Mouse (Mus musculus): ENCODE results near the gene Loxl1. TPM values are rescaled to one million over a fixed set of nuclear protein-coding genes. Genes with fewer than 3 reads are reported as not detected.

The Loxl1 gene
- polyA plus RNA-seq, 1 experiment from 2014 or later: 10.9 TPM

DNA sequence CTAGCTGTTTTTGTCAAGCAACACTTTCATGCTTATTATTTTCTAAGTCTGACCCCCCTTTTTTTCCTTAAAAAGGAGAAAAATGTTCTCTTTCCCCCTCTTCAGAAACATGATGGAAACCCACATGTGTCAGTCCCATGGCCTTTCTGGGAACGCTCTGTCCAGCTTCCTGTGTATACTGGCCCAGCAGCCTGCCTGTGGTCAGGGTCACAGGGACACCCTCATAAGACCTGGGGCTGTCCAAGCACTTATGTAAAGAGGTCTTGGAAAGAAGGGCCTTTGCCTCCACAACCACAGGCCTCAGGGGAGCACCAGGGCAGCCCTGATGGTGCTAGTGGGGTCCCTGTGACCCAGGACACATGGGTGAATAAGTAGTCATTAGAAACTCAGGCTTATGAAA lies 23.9 kb downstream of the Loxl1 start:
- Histone ChIP-seq H3K4me3 (replicated peaks) (no peak overlapping the region), H3K9me3 (no peaks in the 10 kb centered on the region), H3K4me1 (no peaks in the 10 kb centered on the region), H3K27ac (no peak overlapping the region), H3K9ac (no peak overlapping the region), H3K4me2 (no peak overlapping the region), H3K27me3 (no peaks in the 10 kb centered on the region), H3K36me3 (replicated peaks) (no peaks in the 10 kb centered on the region)
- no peak for ATAC-seq (ENCODE audit: low FRiP score)
- WGBS: 90% methylated on average over 1 of the region's 1 CpGs

DNA sequence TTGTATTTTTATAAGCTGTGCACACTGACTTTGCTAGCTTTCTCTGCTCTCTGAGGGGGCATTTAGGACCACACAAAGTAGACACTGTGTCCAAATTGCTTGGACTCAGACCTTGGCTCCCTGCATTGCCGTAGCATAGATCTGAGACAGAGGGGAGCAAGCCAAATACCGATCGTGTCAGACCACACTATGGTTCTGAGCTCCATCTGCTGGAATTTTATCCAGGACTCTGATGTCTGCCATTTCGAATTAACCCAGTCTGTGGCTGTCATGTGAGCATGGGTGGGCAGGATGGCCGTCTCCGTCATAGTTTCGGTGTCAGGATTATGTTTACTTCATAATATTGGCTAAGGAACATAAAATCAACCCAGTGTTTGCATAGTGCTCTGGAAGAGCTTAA lies 29.6 kb downstream of the Loxl1 start:
- 85% methylated on average over 7 of the region's 7 CpGs for WGBS

DNA sequence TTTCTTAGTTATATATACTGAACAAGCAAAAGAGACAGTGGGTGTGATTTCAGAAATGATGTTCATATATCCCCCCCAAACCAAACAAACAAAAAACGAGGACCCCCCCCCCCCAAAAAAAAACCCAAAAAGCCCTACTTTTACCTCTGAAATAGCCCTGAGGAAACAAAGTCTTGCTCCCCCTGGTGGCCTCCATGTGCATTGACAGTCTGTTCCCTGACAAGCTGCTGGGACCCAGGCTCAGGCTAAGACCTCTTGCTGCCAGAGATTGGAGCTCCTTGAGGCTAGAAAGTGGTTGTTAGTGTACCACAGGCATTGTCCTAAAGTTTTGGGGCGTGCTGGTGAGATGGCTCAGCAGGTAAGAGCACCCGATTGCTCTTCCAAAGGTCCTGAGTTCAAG lies 31.4 kb downstream of the Loxl1 start:
- H3K4me3 ChIP-seq (replicated peaks): no peak overlapping the region
- 51% methylated on average over 3 of the region's 3 CpGs for WGBS
- H3K36me3 ChIP-seq (replicated peaks): no peaks in the 10 kb centered on the region
- no peak overlapping the region for H3K4me2 ChIP-seq
- no peak overlapping the region for H3K27ac ChIP-seq
- no peak for ATAC-seq (ENCODE audit: low FRiP score)
- H3K4me1 ChIP-seq: no peaks in the 10 kb centered on the region
- H3K9ac ChIP-seq: no peak overlapping the region
- no peaks in the 10 kb centered on the region for H3K27me3 ChIP-seq
- no peaks in the 10 kb centered on the region for H3K9me3 ChIP-seq

More for the DNA sequence above, 29.6 kb downstream of the Loxl1 start:
- Histone ChIP-seq H3K4me2 (no peak overlapping the region), H3K27ac (no peak overlapping the region), H3K9ac (no peak overlapping the region), H3K36me3 (replicated peaks) (no peaks in the 10 kb centered on the region), H3K9me3 (no peaks in the 10 kb centered on the region), H3K4me1 (no peaks in the 10 kb centered on the region), H3K27me3 (no peaks in the 10 kb centered on the region), H3K4me3 (replicated peaks) (no peak overlapping the region)
- ATAC-seq (ENCODE audit: low FRiP score): no peak

DNA sequence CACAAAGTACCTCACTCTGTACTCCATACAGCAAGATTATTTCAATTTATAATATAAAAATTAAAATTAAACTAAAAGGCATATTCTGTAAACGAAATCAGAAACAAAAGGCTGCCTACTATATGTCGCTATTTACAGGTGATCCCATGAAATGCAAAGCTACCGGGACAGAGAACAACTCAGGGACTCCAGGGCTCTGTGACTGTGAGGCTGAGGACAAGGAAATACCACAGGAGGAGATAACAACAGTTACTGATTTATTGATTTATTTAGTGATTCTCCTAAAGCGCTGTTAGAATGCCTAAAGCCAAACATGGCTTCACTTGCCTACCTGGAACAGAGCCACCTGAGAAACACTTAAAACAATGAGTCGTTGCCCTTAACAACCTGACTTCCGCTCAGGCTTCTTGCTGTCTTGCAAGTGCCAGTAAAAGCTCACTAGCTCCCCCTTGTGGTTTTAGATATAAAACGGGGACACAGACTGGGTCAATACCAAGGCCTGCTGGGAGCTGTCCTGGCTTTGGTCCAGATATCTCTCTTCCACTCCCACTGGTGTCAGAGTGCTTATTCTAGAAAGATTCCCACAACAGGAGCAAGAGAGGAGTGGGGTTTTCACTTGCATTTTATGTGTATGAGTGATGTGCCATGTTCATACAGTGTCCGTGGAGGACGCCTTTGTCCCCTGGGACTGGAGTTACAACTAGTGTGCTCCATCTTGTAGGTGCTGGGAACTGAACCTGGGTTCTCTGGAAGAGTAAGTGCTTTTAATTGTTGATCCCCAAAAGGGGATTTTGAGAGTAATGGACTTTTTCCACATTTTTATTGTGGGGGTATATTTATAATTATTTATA lies 32.5 kb downstream of the Loxl1 start:
- H3K4me1 ChIP-seq: 0 out of 2 replicates have a peak, but pooled peaks cover under 1% of the 10 kb centered on the region
- no peak overlapping the region for H3K4me2 ChIP-seq
- 40% methylated on average over 9 of the region's 9 CpGs for WGBS
- H3K36me3 ChIP-seq (replicated peaks): no peaks in the 10 kb centered on the region
- ATAC-seq (ENCODE audit: low FRiP score): 0 out of 2 replicates have a peak, but pooled peaks have one; percentile 41
- no peak overlapping the region for H3K9ac ChIP-seq
- H3K27me3 ChIP-seq: no peaks in the 10 kb centered on the region
- H3K9me3 ChIP-seq: no peaks in the 10 kb centered on the region
- no peak overlapping the region for H3K4me3 ChIP-seq (replicated peaks)
- no peak overlapping the region for H3K27ac ChIP-seq

DNA sequence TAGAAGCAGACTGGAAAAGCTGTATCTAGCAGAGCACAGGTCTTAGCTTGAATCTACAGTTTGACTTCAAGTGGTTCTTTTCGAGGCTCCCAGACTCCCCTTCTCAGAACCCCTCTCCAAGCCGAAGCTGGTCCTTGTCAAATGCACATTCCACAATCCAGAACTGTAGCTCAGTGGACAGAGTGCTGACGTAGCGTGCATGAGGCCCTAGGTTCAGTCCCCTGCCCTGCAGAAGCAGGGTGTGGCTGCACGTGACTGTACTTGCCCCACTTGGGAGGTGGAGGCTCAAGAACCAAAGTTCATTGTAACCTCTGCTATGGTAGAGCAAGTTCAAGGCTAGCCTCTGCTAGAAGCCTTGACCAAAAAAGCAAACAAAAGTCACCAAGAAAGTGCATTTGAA lies 33.2 kb downstream of the Loxl1 start:
- no peak overlapping the region for H3K27ac ChIP-seq
- no peak overlapping the region for H3K9ac ChIP-seq
- no peak overlapping the region for H3K4me2 ChIP-seq
- 0 out of 2 replicates have a peak, but pooled peaks cover 7% of the 10 kb centered on the region for H3K4me1 ChIP-seq
- no peaks in the 10 kb centered on the region for H3K27me3 ChIP-seq
- no peak overlapping the region for H3K4me3 ChIP-seq (replicated peaks)
- no peak for ATAC-seq (ENCODE audit: low FRiP score)
- 67% methylated on average over 5 of the region's 5 CpGs for WGBS
- no peaks in the 10 kb centered on the region for H3K36me3 ChIP-seq (replicated peaks)
- H3K9me3 ChIP-seq: no peaks in the 10 kb centered on the region

DNA sequence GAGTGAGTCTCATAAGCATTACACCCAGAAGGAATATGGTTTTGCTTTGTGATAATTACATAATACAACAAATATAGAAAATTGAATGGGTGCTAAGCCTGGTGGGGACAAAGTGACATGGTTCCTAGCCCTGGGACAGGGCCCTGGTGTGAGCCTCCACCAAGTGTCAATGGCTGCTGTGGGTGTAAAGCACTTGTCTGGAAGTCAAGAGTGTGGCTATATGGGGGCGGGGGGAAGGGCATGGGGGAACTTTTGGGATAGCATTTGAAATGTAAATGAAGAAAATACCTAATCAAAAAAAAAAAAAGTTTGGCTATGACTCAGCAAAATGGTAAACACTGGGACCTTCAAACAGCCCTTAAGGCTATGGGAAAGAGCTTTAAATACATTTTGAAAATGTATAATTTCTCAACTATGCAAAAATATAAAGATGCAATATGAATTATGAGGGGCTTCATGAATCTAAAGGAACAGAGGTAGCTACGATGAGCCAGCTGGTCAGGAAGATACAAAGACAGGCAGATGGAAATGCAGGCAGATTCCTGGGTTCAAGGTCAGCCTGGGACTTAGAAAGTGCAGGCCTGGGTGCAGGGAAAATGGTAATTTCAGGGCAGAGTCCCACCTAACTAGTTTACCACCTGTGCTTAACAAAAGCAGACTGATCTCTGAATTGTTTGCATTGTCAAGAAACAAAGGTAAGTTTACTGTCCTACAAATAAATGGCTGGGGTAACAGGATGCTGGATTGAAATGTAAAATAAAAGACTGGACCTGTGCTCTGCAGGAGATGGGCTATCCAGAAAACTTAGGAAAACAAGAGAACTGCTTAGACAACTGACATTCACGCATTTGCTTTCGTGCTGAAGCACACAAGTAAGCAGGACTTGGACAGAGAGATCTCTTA lies 33.9 kb downstream of the Loxl1 start:
- Histone ChIP-seq H3K4me1 (0 out of 2 replicates have a peak, but pooled peaks cover 7% of the 10 kb centered on the region), H3K4me2 (no peak overlapping the region), H3K4me3 (replicated peaks) (no peak overlapping the region), H3K27ac (no peak overlapping the region), H3K9me3 (no peaks in the 10 kb centered on the region), H3K27me3 (no peaks in the 10 kb centered on the region), H3K9ac (no peak overlapping the region), H3K36me3 (replicated peaks) (no peaks in the 10 kb centered on the region)
- WGBS: 39% methylated on average over 4 of the region's 4 CpGs
- ATAC-seq (ENCODE audit: low FRiP score): no peak

DNA sequence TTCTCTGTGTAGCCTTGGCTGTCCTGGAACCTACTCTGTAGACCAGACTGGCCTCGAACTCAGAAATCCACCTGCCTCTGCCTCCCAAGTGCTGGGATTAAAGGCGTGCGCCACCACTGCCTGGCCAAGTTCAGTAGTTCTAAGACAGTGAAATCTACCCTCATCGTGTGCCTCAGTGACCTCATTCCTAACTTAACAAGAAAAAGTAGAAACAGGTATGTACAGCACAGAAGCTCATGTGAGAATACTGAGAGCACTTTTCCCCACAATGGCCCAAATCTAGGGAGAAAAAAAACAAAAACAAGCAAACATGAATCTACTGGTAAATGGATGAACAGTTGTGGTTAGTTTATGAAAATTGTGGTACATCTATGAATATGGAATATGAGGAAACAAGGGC lies 34.7 kb downstream of the Loxl1 start:
- Histone ChIP-seq H3K9ac (no peak overlapping the region), H3K4me3 (replicated peaks) (no peak overlapping the region), H3K27ac (no peak overlapping the region), H3K27me3 (no peaks in the 10 kb centered on the region), H3K4me1 (0 out of 2 replicates have a peak, but pooled peaks cover 7% of the 10 kb centered on the region), H3K36me3 (replicated peaks) (no peaks in the 10 kb centered on the region), H3K4me2 (no peak overlapping the region), H3K9me3 (no peaks in the 10 kb centered on the region)
- ATAC-seq (ENCODE audit: low FRiP score): no peak
- 89% methylated on average over 4 of the region's 4 CpGs for WGBS

DNA sequence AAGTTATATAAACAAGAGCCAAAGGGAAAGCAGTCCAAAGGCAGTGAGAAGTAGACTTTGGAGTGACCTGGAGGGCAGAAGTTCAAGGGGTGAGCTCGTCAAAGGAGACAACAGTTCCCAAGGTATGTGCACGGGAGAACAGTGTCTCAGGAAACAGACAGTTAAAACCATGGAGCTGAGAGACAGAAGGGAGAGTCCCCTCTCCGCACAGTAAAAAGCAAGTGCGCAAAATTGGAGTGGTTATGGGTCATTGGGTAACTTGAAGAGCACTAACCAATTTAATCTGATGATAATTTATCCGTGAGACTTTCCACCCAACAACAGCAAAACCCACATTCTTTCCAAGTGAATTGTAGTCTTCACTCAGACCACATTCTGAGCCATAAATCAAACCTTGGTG lies 36.6 kb downstream of the Loxl1 start:
- 68% methylated on average over 5 of the region's 5 CpGs for WGBS
- H3K27me3 ChIP-seq: no peaks in the 10 kb centered on the region
- H3K4me3 ChIP-seq (replicated peaks): no peak overlapping the region
- H3K27ac ChIP-seq: no peak overlapping the region
- H3K9me3 ChIP-seq: no peaks in the 10 kb centered on the region
- H3K4me1 ChIP-seq: 0 out of 2 replicates have a peak, but pooled peaks cover 7% of the 10 kb centered on the region
- ATAC-seq (ENCODE audit: low FRiP score): no peak
- H3K4me2 ChIP-seq: no peak overlapping the region
- H3K9ac ChIP-seq: no peak overlapping the region
- H3K36me3 ChIP-seq (replicated peaks): no peaks in the 10 kb centered on the region

DNA sequence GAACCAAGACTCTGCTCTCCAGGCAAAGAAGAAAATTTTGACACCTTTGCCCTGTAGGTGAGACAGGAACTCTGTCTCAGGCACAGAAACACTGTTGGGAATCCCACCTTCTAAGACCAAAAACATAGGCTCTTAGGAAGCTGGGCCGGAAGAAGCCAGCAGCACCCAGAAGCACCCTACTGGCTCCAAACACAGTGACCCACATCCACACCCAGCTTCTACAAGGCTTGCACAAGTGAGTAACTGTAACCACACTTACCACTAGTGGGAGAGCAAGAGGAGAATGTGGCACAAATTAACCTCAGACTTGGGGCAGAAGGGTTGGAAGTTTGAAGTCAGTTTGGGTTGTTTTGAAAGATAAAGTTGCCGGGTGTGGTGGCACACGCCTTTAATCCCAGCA lies 37.2 kb downstream of the Loxl1 start:
- no peaks in the 10 kb centered on the region for H3K27me3 ChIP-seq
- 90% methylated on average over 3 of the region's 3 CpGs for WGBS
- H3K4me3 ChIP-seq (replicated peaks): no peak overlapping the region
- 0 out of 2 replicates have a peak, but pooled peaks cover 7% of the 10 kb centered on the region for H3K4me1 ChIP-seq
- peak overlapping the region; percentile 32; the same call in 1 of the 2 replicates for H3K27ac ChIP-seq
- H3K9ac ChIP-seq: no peak overlapping the region
- no peaks in the 10 kb centered on the region for H3K36me3 ChIP-seq (replicated peaks)
- H3K4me2 ChIP-seq: no peak overlapping the region
- no peaks in the 10 kb centered on the region for H3K9me3 ChIP-seq
- ATAC-seq (ENCODE audit: low FRiP score): no peak

DNA sequence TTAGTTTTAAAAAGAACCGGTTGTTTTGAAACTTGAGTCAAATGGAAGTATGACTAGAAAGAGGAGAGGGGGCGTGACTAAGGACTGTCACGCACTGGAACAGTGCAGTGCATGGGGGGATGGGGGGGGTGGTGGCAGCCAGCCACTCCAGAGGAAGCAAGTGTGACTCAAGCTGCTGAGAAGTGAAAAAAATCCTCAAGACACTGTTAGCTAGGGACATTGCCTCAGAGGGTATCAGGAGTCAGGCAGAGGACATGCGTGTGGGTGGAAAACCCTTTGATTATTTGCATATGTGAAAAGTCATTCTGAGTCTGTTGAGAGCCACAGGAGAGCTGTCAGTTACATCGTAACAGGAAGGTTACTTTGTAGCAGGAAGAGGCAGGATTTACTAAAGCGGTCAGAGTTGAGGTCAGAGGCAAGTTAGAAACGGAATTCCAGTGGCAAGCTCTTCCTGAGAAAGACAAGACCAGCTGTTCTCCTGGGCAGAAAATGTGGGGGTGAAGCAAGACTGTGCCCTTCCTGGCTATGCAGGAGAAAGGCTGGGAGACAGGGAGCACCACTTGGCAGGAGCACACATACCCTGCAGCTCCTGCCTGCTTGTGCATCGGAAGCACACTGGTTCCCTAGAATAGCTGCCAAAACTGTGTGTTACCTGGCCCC lies 37.7 kb downstream of the Loxl1 start:
- Histone ChIP-seq H3K27me3 (no peaks in the 10 kb centered on the region), H3K4me2 (no peak overlapping the region), H3K4me1 (0 out of 2 replicates have a peak, but pooled peaks cover 7% of the 10 kb centered on the region), H3K9me3 (no peaks in the 10 kb centered on the region), H3K27ac (peak overlapping the region; percentile 32; the same call in 1 of the 2 replicates), H3K36me3 (replicated peaks) (no peaks in the 10 kb centered on the region), H3K4me3 (replicated peaks) (no peak overlapping the region), H3K9ac (no peak overlapping the region)
- ATAC-seq (ENCODE audit: low FRiP score): no peak
- WGBS: 47% methylated on average over 8 of the region's 8 CpGs

DNA sequence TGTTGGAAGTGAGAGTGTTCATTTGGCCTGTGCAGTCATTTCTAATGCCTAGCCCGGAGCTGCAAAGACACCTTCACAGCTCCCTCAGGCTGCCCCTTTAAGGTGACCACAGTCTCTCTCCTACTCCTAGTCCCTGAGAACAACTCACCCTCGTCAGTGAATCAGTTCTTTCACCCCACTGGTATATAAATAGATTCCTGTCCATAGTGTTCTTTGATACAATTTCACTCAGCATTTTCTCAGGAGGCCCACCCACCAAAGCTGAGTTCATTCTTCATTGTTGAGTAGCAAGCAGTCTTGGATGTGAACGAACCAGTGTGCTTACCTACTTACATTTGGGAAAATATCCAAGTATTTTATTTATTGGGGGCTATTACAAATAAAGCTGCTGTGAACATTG lies 38.4 kb downstream of the Loxl1 start:
- no peak for ATAC-seq (ENCODE audit: low FRiP score)
- no peak overlapping the region for H3K4me2 ChIP-seq
- H3K9me3 ChIP-seq: no peaks in the 10 kb centered on the region
- H3K4me3 ChIP-seq (replicated peaks): no peak overlapping the region
- peak overlapping the region; percentile 3; the same call in 1 of the 2 replicates for H3K27ac ChIP-seq
- H3K27me3 ChIP-seq: no peaks in the 10 kb centered on the region
- no peaks in the 10 kb centered on the region for H3K36me3 ChIP-seq (replicated peaks)
- 53% methylated on average over 3 of the region's 3 CpGs for WGBS
- H3K4me1 ChIP-seq: 0 out of 2 replicates have a peak, but pooled peaks cover 7% of the 10 kb centered on the region
- no peak overlapping the region for H3K9ac ChIP-seq

DNA sequence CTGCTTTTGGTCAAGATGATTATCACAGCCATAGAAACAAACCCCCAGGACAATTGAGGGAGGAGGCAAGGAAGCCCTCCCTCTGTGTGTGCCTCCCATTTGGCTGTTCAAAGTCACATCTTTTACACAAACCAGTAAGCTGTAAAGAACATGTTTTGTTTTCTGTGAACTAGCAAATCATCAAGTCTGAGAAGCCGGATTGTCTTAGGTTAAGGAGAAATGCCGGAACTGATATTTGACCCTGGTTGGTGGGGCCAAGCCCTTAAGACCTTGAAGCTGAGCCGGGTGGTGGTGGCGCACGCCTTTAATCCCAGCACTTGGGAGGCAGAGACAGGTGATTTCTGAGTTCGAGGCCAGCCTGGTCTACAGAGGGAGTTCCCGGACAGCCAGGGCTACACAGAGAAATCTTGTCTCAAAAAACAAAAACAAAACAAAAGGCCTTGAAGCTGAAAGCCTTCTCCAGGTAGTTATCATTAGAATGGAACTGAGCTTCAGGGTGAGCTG lies 38.8 kb downstream of the Loxl1 start:
- WGBS: 88% methylated on average over 7 of the region's 7 CpGs
- Histone ChIP-seq H3K27me3 (no peaks in the 10 kb centered on the region), H3K4me3 (replicated peaks) (no peak overlapping the region), H3K27ac (no peak overlapping the region), H3K9me3 (no peaks in the 10 kb centered on the region), H3K4me2 (no peak overlapping the region), H3K9ac (no peak overlapping the region), H3K4me1 (0 out of 2 replicates have a peak, but pooled peaks cover 7% of the 10 kb centered on the region), H3K36me3 (replicated peaks) (no peaks in the 10 kb centered on the region)
- no peak for ATAC-seq (ENCODE audit: low FRiP score)

All from forebrain, embryonic 12.5 days (tissue).